Mouse (Mus musculus) adrenal gland, postnatal 14 days (tissue): ENCODE measurements around the gene Plekha7. TPM values are rescaled to one million over a fixed set of nuclear protein-coding genes. Genes with fewer than 3 reads are reported as not detected.

Source experiments
- total RNA-seq: library from RNA; stranded (reverse); gene quantifications from 2 replicates; pipeline ENCODE4 v1.2.3, GENCODE M21; 2021

Gene Plekha7
- total RNA-seq, 1 experiment from 2014 or later, result 10.3 TPM

Other genes starting within 250 kb of the Plekha7 start
- gene Gm4353, start 223.7 kb downstream of the Plekha7 start, total RNA-seq, result 4.2 and 5.1 TPM in 2 replicates
- gene Rps13, start 25.8 kb upstream of the Plekha7 start, total RNA-seq, result 485 and 551 TPM in 2 replicates
- gene Pik3c2a, start 135.1 kb upstream of the Plekha7 start, total RNA-seq, result 30.6 and 37.2 TPM in 2 replicates
- gene Nucb2, start 196.0 kb upstream of the Plekha7 start, total RNA-seq, result 22.6 and 30.2 TPM in 2 replicates